Mouse (Mus musculus): ENCODE results near the gene Olfr1302.

Gene Olfr1302

DNA sequence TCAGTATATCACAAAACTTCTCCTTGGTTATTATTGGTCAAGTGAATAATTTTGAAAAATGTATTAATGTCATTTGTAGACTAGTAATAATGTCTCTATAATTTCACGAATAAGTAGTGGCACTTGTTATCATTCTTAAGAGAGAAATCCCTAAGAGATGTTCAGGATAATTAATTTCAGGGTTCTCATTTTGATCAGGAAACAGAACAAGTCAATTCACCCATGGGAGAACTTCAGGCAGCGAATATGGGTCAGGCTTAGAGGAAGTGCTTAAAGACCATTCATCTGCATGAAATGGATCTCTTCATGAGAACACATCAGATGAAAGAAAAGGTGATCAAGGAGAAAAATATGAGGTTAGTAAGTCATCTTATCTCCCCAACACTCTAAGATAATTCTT is at the start of gene Olfr1302:
Gene Olfr1302, plus strand, starts transcription at position 301 of the 400 bp plus-strand sequence.
- DNase-seq: no peak

DNA sequence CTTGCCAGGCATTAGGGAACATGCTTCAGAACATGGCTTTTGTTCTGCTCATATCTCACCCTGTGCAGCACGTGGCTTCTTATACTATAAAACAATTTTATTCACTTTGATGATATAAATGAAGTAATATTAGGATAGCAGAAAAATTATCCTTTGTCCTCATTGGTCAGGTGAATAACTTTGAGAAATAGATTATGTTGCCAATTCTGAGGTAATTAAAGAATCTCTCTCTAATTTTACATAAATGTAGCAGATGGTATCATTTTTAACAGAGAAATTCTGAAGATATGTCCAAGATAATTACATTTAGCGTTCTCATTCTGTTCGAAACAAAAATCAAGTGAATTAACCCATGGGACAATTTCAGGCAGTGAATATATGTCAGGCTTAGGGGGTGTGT is 26.5 kb upstream of the Olfr1302 start, which contains the start of gene Olfr1301:
Gene Olfr1301, plus strand, starts transcription at position 301 of the 400 bp plus-strand sequence.
- no peak for DNase-seq

DNA sequence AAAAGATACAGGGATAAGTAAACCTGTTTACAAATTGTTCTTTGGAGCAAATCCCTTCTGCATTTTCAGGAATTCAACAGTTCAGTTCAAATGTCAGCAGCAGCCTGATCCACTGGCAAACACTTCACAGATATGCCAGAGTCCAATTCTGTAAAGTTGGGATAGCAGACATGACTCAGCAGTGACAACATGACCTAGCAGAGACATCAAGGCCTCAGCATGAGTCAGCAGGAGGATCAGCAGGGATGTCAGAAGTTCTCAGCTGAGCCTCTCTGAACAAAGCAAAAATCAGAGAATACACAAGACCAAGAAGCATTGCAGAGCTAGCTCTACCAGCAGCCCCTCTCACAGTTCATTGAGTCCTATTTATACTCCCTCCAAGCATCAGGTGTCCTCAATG is 35.7 kb downstream of the Olfr1302 start:
- no peak for DNase-seq

DNA sequence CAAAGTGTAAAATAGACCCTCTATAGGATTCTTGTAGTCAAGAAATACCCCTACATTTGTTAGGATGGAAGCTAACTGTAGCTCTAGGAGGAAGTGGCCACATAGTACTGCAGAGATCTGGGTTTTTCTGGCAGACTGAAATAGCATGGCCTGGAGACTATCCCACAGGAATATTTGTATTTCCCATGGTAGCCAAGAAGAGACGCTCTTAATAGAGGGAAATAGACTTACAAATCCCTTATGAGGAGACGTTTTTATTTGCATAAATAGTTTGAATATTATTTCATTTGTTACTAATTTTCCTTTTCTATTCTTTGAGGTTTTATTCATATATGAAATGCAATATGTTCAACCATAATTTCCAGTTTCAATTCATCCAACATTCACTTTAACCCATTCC is 43.0 kb downstream of the Olfr1302 start, which contains the start of gene Olfr1303:
Gene Olfr1303, minus strand, starts transcription at position 101 of the 400 bp plus-strand sequence.
- DNase-seq: no peak

Data from cerebellum, adult 8-10 months (tissue).